Mouse (Mus musculus) forebrain, embryonic 10.5 days (tissue): ENCODE data around the gene Tenm4. TPM values are rescaled to one million over a fixed set of nuclear protein-coding genes. Genes with fewer than 3 reads are reported as not detected.

Experiments used
- DNase-seq: peaks from one replicate; pipeline ENCODE4 v3.0.0-alpha.2; 2017; ENCODE audit warnings: low spot score; ENCODE audit errors: extremely low spot score
- H3K27ac ChIP-seq: fragments of 300-500 bp; sonication (generic); 2 replicates; pipeline ENCODE4 v1.5.1; 2016; ENCODE audit warnings: mild to moderate bottlenecking
- H3K27me3 ChIP-seq: fragments of 300-500 bp; sonication (generic); 2 replicates; pipeline ENCODE4 v1.6.1; 2016; ENCODE audit warnings: mild to moderate bottlenecking; ENCODE audit not compliant: poor library complexity, severe bottlenecking
- H3K36me3 ChIP-seq: fragments of 300-500 bp; sonication (generic); replicated peaks from 2 replicates; pipeline ENCODE4 v1.6.1; 2016; ENCODE audit warnings: mild to moderate bottlenecking, moderate library complexity
- H3K4me1 ChIP-seq: fragments of 300-500 bp; sonication (generic); 2 replicates; pipeline ENCODE4 v1.6.1; 2016
- H3K4me3 ChIP-seq: fragments of 300-500 bp; sonication (generic); 2 replicates; pipeline ENCODE4 v1.5.1; 2016; ENCODE audit warnings: mild to moderate bottlenecking, moderate library complexity
- H3K9me3 ChIP-seq: fragments of 300-500 bp; sonication (generic); 2 replicates; pipeline ENCODE4 v1.6.1; 2016; ENCODE audit warnings: mild to moderate bottlenecking, moderate library complexity
- WGBS: fragments of 180-500 bp; shearing (Covaris S2); methylation state at CpG from one replicate; pipeline ENCODE4 v1.1.7; 2016; 5-methylcytosine and 5-hydroxymethylcytosine counted together
- polyA plus RNA-seq: library from polyadenylated mRNA; unstranded; fragments of >200 nt; fragmentation: Nextera tagmentation; extraction: Ambion mirVana; gene quantifications from 2 replicates; pipeline ENCODE4 v1.2.1, GENCODE M21; 2016

Gene Tenm4
- polyA plus RNA-seq, 1 experiment from 2014 or later: 27.9 TPM

DNA sequence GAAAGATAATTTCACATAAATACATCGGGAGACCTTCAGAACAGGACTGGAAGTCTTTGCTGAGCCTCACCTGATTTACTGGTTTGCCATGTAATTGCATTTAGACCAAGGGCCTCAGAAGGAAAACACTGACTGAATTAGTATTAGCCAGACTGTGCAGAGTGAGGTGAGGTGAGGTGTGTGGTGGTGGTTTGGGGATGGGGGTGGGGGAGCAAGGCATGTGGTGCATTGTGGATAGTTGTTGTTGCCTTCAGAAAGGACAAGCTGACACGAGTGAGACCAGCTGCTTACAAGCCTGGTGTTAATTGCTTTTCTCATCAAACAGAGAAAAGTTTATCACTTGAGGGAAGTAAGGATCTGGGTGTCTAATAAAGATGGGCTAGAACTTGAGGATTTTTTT is 664.3 kb downstream of the Tenm4 start:
- H3K4me3 ChIP-seq: no peak overlapping the region
- no peak for DNase-seq
- H3K27me3 ChIP-seq: no peaks in the 10 kb centered on the region
- H3K27ac ChIP-seq: no peak overlapping the region
- no peaks in the 10 kb centered on the region for H3K9me3 ChIP-seq
- WGBS: 87% methylated on average over 2 of the region's 2 CpGs
- peaks cover 7% of the 10 kb centered on the region for H3K4me1 ChIP-seq
- H3K36me3 ChIP-seq: peaks cover 53% of the 10 kb centered on the region

DNA sequence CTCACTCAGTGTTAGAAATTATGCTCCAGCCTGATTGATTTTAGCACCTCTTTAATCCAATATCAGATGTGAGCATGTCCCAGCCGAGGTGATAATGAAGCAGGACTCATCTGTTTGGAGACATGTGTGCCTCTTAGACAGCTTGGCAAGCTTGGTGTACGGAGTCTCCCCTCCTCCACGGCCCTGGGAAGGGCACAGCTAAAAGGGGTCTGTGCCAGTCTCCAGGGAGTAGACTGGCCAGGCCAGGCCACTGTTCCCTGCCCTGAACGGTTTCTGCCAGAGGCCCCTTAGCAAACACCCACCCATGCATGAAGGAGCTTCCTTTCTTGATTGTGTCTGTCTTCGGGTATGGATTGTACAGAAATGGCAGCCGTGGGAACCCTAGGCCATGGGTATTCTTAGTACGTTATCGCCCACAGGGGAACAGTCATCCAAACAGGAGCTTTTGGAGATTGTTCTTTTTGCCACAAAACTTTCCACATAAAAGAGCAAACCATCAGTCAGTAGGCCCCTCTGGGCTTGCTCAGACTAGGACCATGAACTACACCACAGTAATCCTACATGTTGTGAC is 667.3 kb downstream of the Tenm4 start:
- Histone ChIP-seq H3K36me3 (peaks cover 38% of the 10 kb centered on the region), H3K4me1 (peaks cover 10% of the 10 kb centered on the region), H3K9me3 (no peaks in the 10 kb centered on the region), H3K4me3 (no peak overlapping the region), H3K27ac (no peak overlapping the region), H3K27me3 (no peaks in the 10 kb centered on the region)
- DNase-seq: no peak
- 89% methylated on average over 8 of the region's 8 CpGs for WGBS

DNA sequence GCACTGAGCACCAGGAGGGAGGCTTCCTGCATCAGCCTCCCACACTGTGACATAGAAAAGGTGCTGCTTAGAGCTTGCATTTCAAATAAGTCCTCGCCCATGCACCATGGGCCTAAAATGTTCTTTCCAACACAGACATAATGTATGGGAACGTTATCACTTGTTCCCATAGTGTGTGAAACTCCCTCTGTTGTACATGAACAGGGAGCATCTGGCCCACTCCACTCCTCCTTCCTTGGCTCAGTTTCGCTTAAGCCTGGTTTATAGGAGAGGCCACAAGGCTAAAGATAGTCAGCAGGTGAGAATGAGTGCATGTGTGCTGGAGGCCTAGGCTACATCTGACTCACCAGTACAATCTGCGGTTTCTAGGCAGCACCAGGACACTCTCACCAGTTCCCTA is 667.9 kb downstream of the Tenm4 start:
- Histone ChIP-seq H3K4me3 (no peak overlapping the region), H3K9me3 (no peaks in the 10 kb centered on the region), H3K27me3 (no peaks in the 10 kb centered on the region), H3K27ac (no peak overlapping the region), H3K36me3 (peaks cover 38% of the 10 kb centered on the region), H3K4me1 (peaks cover 10% of the 10 kb centered on the region)
- DNase-seq: no peak
- WGBS: 93% methylated on average over 4 of the region's 4 CpGs

DNA sequence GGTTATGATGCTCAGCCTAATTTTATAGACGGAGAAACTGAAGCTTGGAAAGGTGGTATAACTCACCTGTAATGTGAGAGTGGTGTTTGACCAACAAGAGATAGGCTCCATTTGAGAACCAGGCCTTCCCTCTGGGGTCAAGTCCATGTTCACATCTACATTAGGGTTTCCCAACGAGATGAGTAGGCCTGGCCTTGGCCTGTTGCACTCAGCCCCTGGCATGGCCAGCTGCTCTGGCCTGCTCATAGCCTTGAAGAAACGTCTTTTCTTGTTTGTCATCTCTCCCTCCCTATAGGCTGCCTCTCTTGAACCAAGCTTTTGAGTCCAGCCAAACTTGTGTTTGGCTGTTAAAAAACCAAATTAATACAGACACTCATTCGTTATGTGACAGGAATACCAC is 668.5 kb downstream of the Tenm4 start:
- Histone ChIP-seq H3K4me3 (no peak overlapping the region), H3K36me3 (peaks cover 44% of the 10 kb centered on the region), H3K9me3 (no peaks in the 10 kb centered on the region), H3K27ac (no peak overlapping the region), H3K4me1 (peaks cover 10% of the 10 kb centered on the region), H3K27me3 (no peaks in the 10 kb centered on the region)
- no peak for DNase-seq
- 93% methylated on average over 4 of the region's 4 CpGs for WGBS

DNA sequence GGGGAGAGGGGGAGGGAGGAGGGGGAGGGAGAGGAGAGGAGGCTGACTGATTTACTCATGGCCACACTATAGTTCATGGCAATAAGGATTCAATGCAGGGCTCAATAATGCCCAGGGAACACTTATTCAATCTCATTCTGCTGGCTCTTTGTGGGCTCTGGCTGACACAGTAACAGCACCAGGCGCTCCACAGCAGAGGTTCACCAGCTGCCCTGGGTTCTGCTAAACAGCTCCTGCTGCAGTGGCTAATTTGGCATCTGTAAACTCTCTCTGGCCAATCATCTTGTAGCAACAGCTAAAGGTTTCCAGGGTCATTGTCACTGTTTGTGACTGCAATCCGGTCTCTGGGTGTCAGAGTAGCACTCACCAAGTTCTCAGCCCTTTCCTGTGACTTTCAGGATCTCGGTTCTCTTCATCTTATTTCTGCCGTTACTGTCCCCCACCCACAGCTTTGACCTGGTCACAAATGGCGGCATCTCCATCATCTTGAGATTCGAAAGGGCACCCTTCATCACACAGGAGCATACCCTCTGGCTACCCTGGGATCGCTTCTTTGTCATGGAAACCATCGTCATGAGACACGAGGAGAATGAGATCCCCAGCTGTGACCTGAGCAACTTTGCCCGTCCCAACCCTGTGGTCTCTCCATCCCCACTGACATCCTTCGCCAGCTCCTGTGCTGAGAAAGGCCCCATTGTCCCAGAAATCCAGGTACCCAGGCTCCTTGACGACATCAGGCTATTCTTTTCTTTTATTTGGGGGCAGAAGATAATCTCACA is 671.6 kb downstream of the Tenm4 start:
- H3K27me3 ChIP-seq: no peaks in the 10 kb centered on the region
- no peak for DNase-seq
- peaks cover 63% of the 10 kb centered on the region for H3K36me3 ChIP-seq
- no peaks in the 10 kb centered on the region for H3K9me3 ChIP-seq
- H3K27ac ChIP-seq: no peak overlapping the region; the same call in 1 of the 2 replicates
- peaks cover 10% of the 10 kb centered on the region for H3K4me1 ChIP-seq
- WGBS: 68% methylated on average over 12 of the region's 12 CpGs
- no peak overlapping the region for H3K4me3 ChIP-seq

DNA sequence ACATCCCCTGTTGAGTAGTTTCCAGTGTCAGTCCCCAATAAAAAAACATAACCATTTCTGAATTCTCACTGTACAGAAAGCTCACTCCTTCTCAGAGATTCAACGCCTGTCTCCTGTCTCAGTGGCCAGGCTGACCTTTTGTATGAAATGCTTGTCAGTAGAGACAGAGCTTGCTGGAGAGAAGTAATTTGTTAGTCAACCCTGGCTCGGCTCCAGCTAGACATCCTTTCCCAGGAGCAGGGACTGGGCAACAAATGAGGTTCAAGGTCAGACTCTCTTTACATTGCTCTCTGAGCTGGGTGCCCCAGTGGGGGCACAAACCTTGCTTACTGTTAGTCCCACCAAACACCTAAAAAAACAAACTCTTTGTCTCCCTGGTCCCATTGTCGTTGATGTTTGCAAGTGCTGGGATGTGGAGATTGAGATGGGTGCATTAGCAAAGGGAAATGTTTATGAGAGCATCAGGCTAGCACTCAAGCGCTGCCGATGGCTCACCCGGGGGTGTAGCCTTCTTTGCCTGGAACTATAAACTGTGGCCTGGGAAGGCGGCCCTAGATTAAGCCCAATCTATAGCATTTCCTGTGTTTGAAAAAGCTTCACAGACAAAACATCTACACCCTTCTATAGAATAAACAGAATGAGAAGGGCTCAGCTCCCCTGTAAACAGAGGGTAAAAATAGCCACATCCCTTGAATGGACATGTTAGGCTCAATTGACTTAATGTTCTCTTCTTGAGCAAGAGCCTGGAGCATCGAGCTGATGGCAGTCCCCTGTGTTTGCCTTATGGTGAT is 673.3 kb downstream of the Tenm4 start:
- 89% methylated on average over 8 of the region's 8 CpGs for WGBS
- no peaks in the 10 kb centered on the region for H3K9me3 ChIP-seq
- peaks cover 62% of the 10 kb centered on the region for H3K36me3 ChIP-seq
- H3K27ac ChIP-seq: no peak overlapping the region
- no peaks in the 10 kb centered on the region for H3K27me3 ChIP-seq
- no peak overlapping the region for H3K4me3 ChIP-seq
- DNase-seq: no peak
- peaks cover 10% of the 10 kb centered on the region for H3K4me1 ChIP-seq

DNA sequence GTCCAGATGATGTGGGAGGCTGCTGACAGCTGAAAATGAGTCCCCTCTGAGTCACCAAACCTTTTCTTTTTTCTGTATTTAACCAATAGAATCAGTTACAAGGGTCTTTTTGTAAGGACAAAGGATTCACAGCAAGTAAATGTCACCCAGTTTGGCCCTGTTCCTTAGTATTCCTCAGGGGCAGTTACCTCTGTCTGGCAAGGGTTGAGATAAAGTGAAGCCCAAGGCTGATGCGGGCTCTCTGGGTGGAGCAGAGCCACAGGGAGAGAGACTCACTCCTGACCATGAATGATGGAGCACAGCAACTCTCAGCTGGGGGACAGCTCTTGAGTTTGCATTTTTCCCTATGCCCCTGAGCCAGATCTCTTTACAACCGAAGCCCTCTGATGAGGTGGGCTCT is 681.7 kb downstream of the Tenm4 start:
- peaks cover 72% of the 10 kb centered on the region for H3K36me3 ChIP-seq
- DNase-seq: no peak

DNA sequence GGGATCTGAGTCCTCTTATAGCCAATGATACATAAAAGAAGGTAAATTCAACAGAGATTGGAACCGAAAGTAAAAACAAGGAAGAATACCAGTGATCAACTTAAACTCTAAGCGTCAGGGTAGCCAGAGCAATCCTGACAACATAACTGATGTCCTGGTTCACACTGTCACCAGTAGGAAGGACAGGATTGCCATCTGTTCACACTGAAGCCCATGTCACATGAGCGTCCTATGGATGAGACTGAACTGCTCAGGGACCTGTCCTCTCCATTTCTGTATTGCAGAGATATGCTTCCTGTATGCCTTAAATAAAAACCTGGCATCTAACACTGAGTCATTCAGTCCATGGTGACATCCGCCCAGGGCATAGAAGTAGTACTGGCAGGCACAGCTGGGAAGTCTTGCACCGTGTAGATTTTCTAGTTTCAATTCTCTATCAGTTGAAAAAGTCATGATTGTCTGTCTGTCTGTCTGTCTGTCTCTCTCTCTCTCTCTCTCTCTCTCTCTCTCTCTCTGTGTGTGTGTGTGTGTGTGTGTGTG is 684.9 kb downstream of the Tenm4 start:
- 90% methylated on average over 5 of the region's 5 CpGs for WGBS
- no peaks in the 10 kb centered on the region for H3K9me3 ChIP-seq
- no peak for DNase-seq
- H3K36me3 ChIP-seq: peaks cover 57% of the 10 kb centered on the region
- H3K4me3 ChIP-seq: no peak overlapping the region
- 0 out of 2 replicates have a peak, but pooled peaks cover 2% of the 10 kb centered on the region for H3K4me1 ChIP-seq
- H3K27ac ChIP-seq: no peak overlapping the region
- H3K27me3 ChIP-seq: no peaks in the 10 kb centered on the region

More for the DNA sequence above, 681.7 kb downstream of the Tenm4 start:
- Histone ChIP-seq H3K4me3 (no peak overlapping the region), H3K27ac (no peak overlapping the region), H3K9me3 (no peaks in the 10 kb centered on the region), H3K4me1 (no peaks in the 10 kb centered on the region), H3K27me3 (no peaks in the 10 kb centered on the region)
- 94% methylated on average over 2 of the region's 2 CpGs for WGBS

DNA sequence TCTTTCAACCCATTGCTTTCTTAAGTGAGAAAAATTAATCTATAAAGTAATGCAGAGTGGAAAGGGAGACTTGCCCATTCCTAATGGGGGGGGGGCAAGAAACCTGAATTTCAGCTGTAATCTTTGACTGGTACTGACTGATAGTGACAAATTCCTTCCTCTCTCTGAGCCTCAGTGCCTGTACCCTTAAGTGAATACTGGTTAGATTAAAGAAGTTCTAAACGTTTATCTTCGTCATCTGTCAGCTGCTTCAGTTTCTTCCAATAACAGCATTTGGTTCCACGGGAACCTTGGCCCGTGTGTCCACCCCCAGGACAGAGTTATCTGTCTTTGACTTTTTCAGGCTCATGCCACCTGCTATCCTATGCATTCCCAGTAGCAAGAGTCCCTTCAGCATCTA is 685.5 kb downstream of the Tenm4 start:
- WGBS: 93% methylated on average over 4 of the region's 4 CpGs
- Histone ChIP-seq H3K4me1 (0 out of 2 replicates have a peak, but pooled peaks cover 2% of the 10 kb centered on the region), H3K9me3 (no peaks in the 10 kb centered on the region), H3K36me3 (peaks cover 51% of the 10 kb centered on the region), H3K27me3 (no peaks in the 10 kb centered on the region), H3K4me3 (no peak overlapping the region), H3K27ac (no peak overlapping the region)
- no peak for DNase-seq

DNA sequence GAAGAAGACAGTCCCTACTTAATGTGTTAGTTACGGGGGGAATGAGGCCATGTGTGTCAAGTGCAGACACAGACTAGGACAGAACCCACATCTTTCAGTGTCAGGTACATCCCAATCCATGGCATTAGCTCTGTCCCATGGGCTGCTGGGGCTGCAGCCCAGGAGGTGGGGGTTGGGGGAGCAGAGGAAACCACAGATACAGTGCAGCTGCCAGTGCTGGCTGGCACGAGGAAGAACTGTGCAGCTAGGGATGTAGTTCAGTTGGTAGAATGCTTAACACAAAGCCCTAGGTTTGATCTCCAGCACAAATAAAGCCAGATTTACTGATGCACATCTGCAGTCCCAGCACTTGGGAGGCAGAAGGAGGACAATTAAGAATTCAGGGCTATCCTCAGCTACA is 688.0 kb downstream of the Tenm4 start:
- Histone ChIP-seq H3K9me3 (no peaks in the 10 kb centered on the region), H3K4me3 (no peak overlapping the region), H3K4me1 (peaks cover 2% of the 10 kb centered on the region; the same call in 1 of the 2 replicates), H3K27ac (no peak overlapping the region), H3K36me3 (peaks cover 47% of the 10 kb centered on the region), H3K27me3 (no peaks in the 10 kb centered on the region)
- no peak for DNase-seq
- 84% methylated on average over 2 of the region's 2 CpGs for WGBS

DNA sequence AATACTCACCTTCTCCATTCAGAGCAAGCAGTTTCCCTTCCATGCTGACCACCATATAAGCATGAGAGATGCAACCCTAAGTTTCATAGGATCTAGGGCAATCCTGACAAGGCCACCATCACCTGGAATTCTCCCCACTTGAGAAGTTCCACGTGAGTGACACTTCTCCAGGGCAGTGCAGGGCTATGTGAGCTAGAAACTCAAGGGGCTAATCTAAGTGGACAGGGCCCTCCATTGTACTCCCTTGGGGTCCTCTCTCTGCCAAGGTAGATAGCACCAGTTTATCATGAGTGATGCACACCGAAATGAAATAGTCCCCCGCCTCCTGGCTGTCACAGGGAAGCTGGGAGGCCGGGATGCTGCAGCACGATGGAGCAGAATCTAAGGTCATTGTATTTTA is 688.6 kb downstream of the Tenm4 start:
- WGBS: 89% methylated on average over 5 of the region's 5 CpGs
- H3K27me3 ChIP-seq: no peaks in the 10 kb centered on the region
- no peak overlapping the region for H3K27ac ChIP-seq
- H3K9me3 ChIP-seq: no peaks in the 10 kb centered on the region
- DNase-seq: no peak
- no peak overlapping the region for H3K4me3 ChIP-seq
- H3K36me3 ChIP-seq: peaks cover 45% of the 10 kb centered on the region
- peaks cover 2% of the 10 kb centered on the region for H3K4me1 ChIP-seq

DNA sequence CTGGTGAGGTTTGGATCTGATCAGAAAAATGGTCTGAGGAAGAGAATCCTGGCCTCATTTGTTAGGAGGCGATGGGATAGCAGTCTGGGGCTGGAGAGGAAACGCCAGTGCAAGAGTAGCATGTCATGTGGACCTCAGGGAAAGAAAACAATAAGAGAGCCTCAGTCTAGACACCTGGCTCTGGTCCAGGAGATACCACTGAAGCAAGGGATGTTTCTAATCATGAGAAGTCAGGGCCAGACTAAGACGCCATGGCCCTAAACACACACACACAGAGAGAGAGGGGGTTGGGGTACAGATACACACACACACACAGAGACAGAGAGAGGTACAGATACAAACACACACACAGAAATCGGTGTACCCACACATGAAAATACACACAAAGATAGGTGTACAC is 689.6 kb downstream of the Tenm4 start:
- Histone ChIP-seq H3K36me3 (peaks cover 49% of the 10 kb centered on the region), H3K9me3 (no peaks in the 10 kb centered on the region), H3K27me3 (no peaks in the 10 kb centered on the region), H3K4me1 (peaks cover 12% of the 10 kb centered on the region), H3K27ac (no peak overlapping the region), H3K4me3 (no peak overlapping the region)
- no peak for DNase-seq
- 80% methylated on average over 4 of the region's 4 CpGs for WGBS
